Mouse (Mus musculus): Measurements from ENCODE around the gene Zkscan16.

- TF ChIP-seq POLR2AphosphoS2 (IDR thresholded peaks at IDR 0.05; ENCODE audit: insufficient read length, low read depth) (no peak), MAX (IDR thresholded peaks at IDR 0.05; ENCODE audit: low read depth) (no peak), POLR2A (IDR thresholded peaks at IDR 0.05; ENCODE audit: insufficient read length, low read depth) (no peak), USF1 (IDR thresholded peaks at IDR 0.05; ENCODE audit: low read depth) (no peak), E2F4 (IDR thresholded peaks at IDR 0.05; ENCODE audit: insufficient read depth) (no peak), TCF3 (IDR thresholded peaks at IDR 0.05; ENCODE audit: insufficient read length, low read depth) (no peak), TCF12 (IDR thresholded peaks at IDR 0.05; ENCODE audit: insufficient read depth, poor library complexity, severe bottlenecking) (no peak), REST (IDR thresholded peaks at IDR 0.05; ENCODE audit: insufficient read depth, insufficient read length) (no peak), CEBPB (IDR thresholded peaks at IDR 0.05; ENCODE audit: insufficient read depth, poor library complexity, severe bottlenecking) (no peak), SRF (IDR thresholded peaks at IDR 0.05; ENCODE audit: control insufficient read depth, insufficient read length, low read depth) (no peak)
Observed at GRCm38 (mm10) chr4:58934746-58935476, 8.5 kb upstream of the Zkscan16 start.

Measured in myocyte (in vitro differentiated cells).